ENCODE assay signal across 34 mouse cellular contexts in the genomic region with DNA sequence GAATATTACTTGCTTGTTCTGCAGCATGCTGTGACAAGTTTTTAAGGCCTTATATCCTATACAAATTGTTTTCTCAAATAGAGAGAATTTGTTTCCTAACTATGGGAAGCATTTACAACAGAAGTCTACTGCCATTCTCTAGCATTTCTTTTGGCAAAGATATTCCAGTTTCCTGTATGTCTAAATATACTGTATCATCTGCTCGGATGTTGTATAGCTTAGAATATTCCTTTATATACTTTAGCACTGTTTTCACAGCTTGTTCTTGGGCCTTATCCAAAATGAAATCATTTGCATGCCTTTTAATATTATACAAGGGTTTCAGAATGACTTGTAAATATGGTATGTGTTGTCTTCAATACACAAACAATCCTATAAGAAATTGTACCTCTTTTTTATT.
"Had no signal": no experiment of that assay in that cellular context is flagged by ENCODE, and none has a peak within 500 bp of the region (broad histone marks: within the 10 kb centered on the region; RNA-seq: fewer than 3 reads in every experiment).

No protein-coding gene starts in this region.

- H3K27me3 ChIP-seq: heart, embryonic 12.5 days; heart, embryonic 13.5 days; heart, embryonic 15.5 days; hindbrain, embryonic 12.5 days; hindbrain, embryonic 13.5 days; hindbrain, embryonic 15.5 days; intestine, embryonic 15.5 days; kidney, embryonic 15.5 days had no signal

- DNase-seq: heart, postnatal 10 days; heart, postnatal 14 days; heart, postnatal 36 days; heart, postnatal 4 days; kidney, adult 11 months; kidney, adult 18-20 months; kidney, adult 2 months; kidney, adult 8-10 months; kidney, adult 9 months; kidney, postnatal 10 days; kidney, postnatal 14 days; kidney, postnatal 25 days; kidney, postnatal 36 days; kidney, postnatal 4 days; layer of hippocampus, adult 9-11 months; layer of hippocampus, postnatal 36 days had no signal

- ATAC-seq: hindbrain, embryonic 16.5 days; hindbrain, postnatal 0 days; inflammation-experienced regulatory T-cells, adult 6 months; intestine, embryonic 15.5 days; intestine, embryonic 16.5 days; intestine, postnatal 0 days had no signal

- H3K27ac ChIP-seq: heart, embryonic 13.5 days; heart, embryonic 15.5 days; hindbrain, embryonic 10.5 days; hindbrain, embryonic 12.5 days; hindbrain, embryonic 13.5 days; hindbrain, embryonic 14.5 days; hindbrain, embryonic 15.5 days; hindbrain, postnatal 0 days; intestine, embryonic 15.5 days; kidney, embryonic 15.5 days; kidney, postnatal 0 days; layer of hippocampus, adult 2 months; left cerebral cortex, adult 2 months had no signal

- H3K4me3 ChIP-seq: heart, embryonic 12.5 days; heart, embryonic 13.5 days; heart, embryonic 15.5 days; hindbrain, embryonic 10.5 days; hindbrain, embryonic 12.5 days; hindbrain, embryonic 13.5 days; hindbrain, embryonic 15.5 days; intestine, embryonic 15.5 days; kidney, embryonic 15.5 days; layer of hippocampus, adult 2 months; left cerebral cortex, adult 2 months had no signal

- H3K4me2 ChIP-seq: heart, embryonic 12.5 days; heart, embryonic 13.5 days; heart, embryonic 15.5 days; hindbrain, embryonic 12.5 days; hindbrain, embryonic 13.5 days; hindbrain, embryonic 14.5 days; hindbrain, embryonic 15.5 days; intestine, embryonic 15.5 days; kidney, embryonic 15.5 days had no signal

- H3K36me3 ChIP-seq: heart, embryonic 12.5 days; heart, embryonic 13.5 days; heart, embryonic 15.5 days; hindbrain, embryonic 10.5 days; hindbrain, embryonic 12.5 days; hindbrain, embryonic 13.5 days; hindbrain, embryonic 15.5 days; intestine, embryonic 15.5 days; kidney, embryonic 15.5 days had no signal

- H3K9me3 ChIP-seq: heart, embryonic 12.5 days; heart, embryonic 13.5 days; heart, embryonic 15.5 days; hindbrain, embryonic 10.5 days; hindbrain, embryonic 12.5 days; hindbrain, embryonic 13.5 days; hindbrain, embryonic 15.5 days; intestine, embryonic 15.5 days; kidney, embryonic 15.5 days had no signal

- H3K9ac ChIP-seq: heart, embryonic 12.5 days; heart, embryonic 13.5 days; heart, embryonic 15.5 days; hindbrain, embryonic 12.5 days; hindbrain, embryonic 13.5 days; hindbrain, embryonic 14.5 days; hindbrain, embryonic 15.5 days; intestine, embryonic 15.5 days; kidney, embryonic 15.5 days had no signal

- H3K4me1 ChIP-seq: heart, embryonic 12.5 days; heart, embryonic 13.5 days; heart, embryonic 15.5 days; hindbrain, embryonic 10.5 days; hindbrain, embryonic 13.5 days; hindbrain, embryonic 15.5 days; intestine, embryonic 15.5 days had no signal
